Mouse (Mus musculus) heart, postnatal 10 days (tissue): ENCODE results near the gene Tubgcp4. TPM values are rescaled to one million over a fixed set of nuclear protein-coding genes. Genes with fewer than 3 reads are reported as not detected.
"Not testable (repeated sequence)": the region's sequence is repeated elsewhere in the genome, so short reads cannot be mapped to it uniquely, and the experiment has no call there.

Experiments
- DNase-seq, 2 experiments: peaks; one replicate each; pipeline ENCODE4 v3.0.0; 2021
- intact Hi-C: fragments of 180-260 bp; cut with DNase I; formaldehyde crosslinking; loops from one replicate; pipeline ENCODE4 v1.15.1; 2025
- total RNA-seq, 2 experiments: library from RNA; stranded (reverse); gene quantifications; 2 replicates each; pipeline ENCODE4 v1.2.3; 2021

Tubgcp4 gene
- 10 to 100 TPM; 16.1 to 18.0 TPM for total RNA-seq

GRCm38 (mm10) chr2:121170481-121170971 lies at the start of gene Tubgcp4:
Gene Tubgcp4 (plus strand): TSS chr2:121170654.
- DNase-seq: no peak
- intact Hi-C loops: loop anchor here (2.0 kb wide), 1 partner anchor 28 kb away; no protein-coding TSS in a partner anchor

GRCm38 (mm10) chr2:121126302-121126701 lies 44.2 kb upstream of the Tubgcp4 start:
- DNase-seq, intact Hi-C loops: not testable (repeated sequence)

GRCm38 (mm10) chr2:121127536-121127935 lies 42.9 kb upstream of the Tubgcp4 start:
- no peak for DNase-seq
- intact Hi-C loops: no loop called here

GRCm38 (mm10) chr2:121128865-121129620 lies 41.4 kb upstream of the Tubgcp4 start:
- intact Hi-C loops: no loop called here
- no peak for DNase-seq

- intact Hi-C loops: no loop called here
- DNase-seq: no peak
These were observed 37.6 kb upstream of the Tubgcp4 start for GRCm38 (mm10) chr2:121132822-121133221.

GRCm38 (mm10) chr2:121137371-121137770 lies 33.1 kb upstream of the Tubgcp4 start:
- intact Hi-C loops: no loop called here
- DNase-seq: no peak

GRCm38 (mm10) chr2:121139266-121140017 lies 31.0 kb upstream of the Tubgcp4 start:
- intact Hi-C loops: no loop called here
- peak; percentile 75 to 78 for DNase-seq

- DNase-seq: peak; percentile 94 to 95
- intact Hi-C loops: no loop called here
These were observed 30.2 kb upstream of the Tubgcp4 start, which contains the start of the genes Adal and Lcmt2 for GRCm38 (mm10) chr2:121140018-121140882. Gene Adal (plus strand): TSS chr2:121140428. Gene Lcmt2 (minus strand): TSS chr2:121140653.

- intact Hi-C loops: loop anchor here (2.0 kb wide), 1 partner anchor 29 kb away; the partner anchor contains the start of genes Tubgcp4 and Zscan29
- peak in 1 of 2 experiments; percentile 15 for DNase-seq
These were observed 29.0 kb upstream of the Tubgcp4 start for GRCm38 (mm10) chr2:121141216-121142035.

- DNase-seq: no peak
- intact Hi-C loops: loop anchor here (2.0 kb wide), 1 partner anchor 28 kb away; the partner anchor contains the start of genes Tubgcp4 and Zscan29
These were observed 28.0 kb upstream of the Tubgcp4 start for GRCm38 (mm10) chr2:121142415-121142814.

GRCm38 (mm10) chr2:121149679-121150078 lies 20.8 kb upstream of the Tubgcp4 start:
- no peak for DNase-seq
- intact Hi-C loops: no loop called here

GRCm38 (mm10) chr2:121153100-121153499 lies 17.4 kb upstream of the Tubgcp4 start:
- DNase-seq: no peak
- intact Hi-C loops: no loop called here

- no peak for DNase-seq
- intact Hi-C loops: no loop called here
These were observed 1.3 kb upstream of the Tubgcp4 start for GRCm38 (mm10) chr2:121169173-121169572.

GRCm38 (mm10) chr2:121169902-121170301 lies 552 bp upstream of the Tubgcp4 start:
- intact Hi-C loops: loop anchor here (2.0 kb wide), 1 partner anchor 27 kb away; no protein-coding TSS in a partner anchor

GRCm38 (mm10) chr2:121170980-121171742 lies 707 bp downstream of the Tubgcp4 start, which contains the start of gene Zscan29:
Gene Zscan29 (minus strand): TSS chr2:121171125.
- DNase-seq: peak; percentile 92 to 93
- intact Hi-C loops: loop anchor here (2.0 kb wide), 1 partner anchor 28 kb away; no protein-coding TSS in a partner anchor

More at GRCm38 (mm10) chr2:121169902-121170301, 552 bp upstream of the Tubgcp4 start:
- DNase-seq: peak; percentile 50 to 54

GRCm38 (mm10) chr2:121178828-121179479 lies 8.5 kb downstream of the Tubgcp4 start:
- no peak for DNase-seq
- intact Hi-C loops: no loop called here

- intact Hi-C loops: no loop called here
- peak in 1 of 2 experiments; percentile 19 for DNase-seq
These were observed 13.0 kb downstream of the Tubgcp4 start for GRCm38 (mm10) chr2:121183431-121183830.

- no peak for DNase-seq
- intact Hi-C loops: no loop called here
These were observed 13.7 kb downstream of the Tubgcp4 start for GRCm38 (mm10) chr2:121184142-121184541.
